In genomic region chr6:112773754-112774153, GRCm38 (mm10) we compare ENCODE assay signal across 28 mouse cellular contexts.
DNase-seq lines count a peak whose midpoint lies in the region; ATAC-seq and TF ChIP-seq lines count a peak whose summit lies in the region.
"Had no signal": no experiment of that assay in that cellular context is flagged by ENCODE, and none has a peak within 500 bp of the region (broad histone marks: within the 10 kb centered on the region; RNA-seq: fewer than 3 reads in every experiment).

No protein-coding gene starts in this region.

- no peak overlapping the region for H3K9ac ChIP-seq in midbrain, embryonic 12.5 days (replicated peaks)
- no peak overlapping the region for H3K9ac ChIP-seq in midbrain, postnatal 0 days (replicated peaks; ENCODE audit: low read length, poor library complexity, severe bottlenecking)
- H3K9ac ChIP-seq: embryonic facial prominence, embryonic 13.5 days; embryonic facial prominence, embryonic 15.5 days; forebrain, embryonic 12.5 days had no signal

- peak overlapping the region; percentile 36; the same call in 1 of the 2 replicates for H3K27ac ChIP-seq in layer of hippocampus, adult 2 months
- 0 out of 2 replicates have a peak overlapping the region, but pooled peaks have one; percentile 35 for H3K27ac ChIP-seq in midbrain, embryonic 12.5 days (replicated peaks)
- no peak overlapping the region for H3K27ac ChIP-seq in midbrain, postnatal 0 days (ENCODE audit: low read depth, low read length)
- H3K27ac ChIP-seq: embryonic facial prominence, embryonic 13.5 days; embryonic facial prominence, embryonic 15.5 days; forebrain, embryonic 10.5 days; forebrain, embryonic 12.5 days had no signal

- DNase-seq in layer of hippocampus, adult 2 months (ENCODE audit: low spot score in 2 of 2): no peak
- no peak for DNase-seq in layer of hippocampus, adult 11-12 months (ENCODE audit: low spot score)
- no peak for DNase-seq in midbrain, postnatal 0 days (ENCODE audit: low spot score)
- no peak for DNase-seq in frontal cortex, adult 2 months (ENCODE audit: extremely low spot score in 1 of 2, low spot score in 1 of 2)
- DNase-seq: adrenal gland, adult 8-10 months; adrenal gland, postnatal 14 days; adrenal gland, postnatal 36 days; B cell, adult 2 months; cerebellum, adult 11-12 months; cerebellum, adult 2 months; cerebellum, adult 9-10 months; cerebellum, postnatal 10 days; cerebellum, postnatal 25 days; embryo, embryonic 11 days had no signal

- no peak overlapping the region for H3K4me3 ChIP-seq in layer of hippocampus, adult 2 months
- H3K4me3 ChIP-seq in midbrain, embryonic 12.5 days: no peak overlapping the region
- no peak overlapping the region for H3K4me3 ChIP-seq in midbrain, postnatal 0 days (ENCODE audit: low read depth, low read length)
- H3K4me3 ChIP-seq: embryonic facial prominence, embryonic 13.5 days; embryonic facial prominence, embryonic 15.5 days; erythroblast, embryonic 14.5 days; forebrain, embryonic 10.5 days; forebrain, embryonic 12.5 days had no signal

- no peaks in the 10 kb centered on the region for H3K27me3 ChIP-seq in midbrain, embryonic 12.5 days
- no peaks in the 10 kb centered on the region for H3K27me3 ChIP-seq in midbrain, postnatal 0 days (ENCODE audit: insufficient read depth, low read length)
- H3K27me3 ChIP-seq: CH12.LX; embryonic facial prominence, embryonic 13.5 days; embryonic facial prominence, embryonic 15.5 days; forebrain, embryonic 12.5 days; Patski had no signal

- no peaks in the 10 kb centered on the region for H3K4me1 ChIP-seq in midbrain, embryonic 12.5 days
- no peaks in the 10 kb centered on the region for H3K4me1 ChIP-seq in midbrain, postnatal 0 days (ENCODE audit: insufficient read depth, low read length)
- H3K4me1 ChIP-seq: embryonic facial prominence, embryonic 13.5 days; embryonic facial prominence, embryonic 15.5 days; forebrain, embryonic 10.5 days; forebrain, embryonic 12.5 days had no signal

- H3K4me2 ChIP-seq in midbrain, embryonic 12.5 days (replicated peaks): no peak overlapping the region
- H3K4me2 ChIP-seq in midbrain, postnatal 0 days (ENCODE audit: low read depth, low read length, poor library complexity, severe bottlenecking): no peak overlapping the region
- H3K4me2 ChIP-seq: embryonic facial prominence, embryonic 13.5 days; embryonic facial prominence, embryonic 15.5 days; forebrain, embryonic 12.5 days had no signal

- TF ChIP-seq CTCF in layer of hippocampus, adult 2 months (conservative IDR thresholded peaks at IDR 0.05): no peak
- no peak for TF ChIP-seq CTCF in midbrain, postnatal 0 days (IDR thresholded peaks at IDR 0.05)

- H3K9me3 ChIP-seq in midbrain, embryonic 12.5 days: no peaks in the 10 kb centered on the region
- no peaks in the 10 kb centered on the region for H3K9me3 ChIP-seq in midbrain, postnatal 0 days (ENCODE audit: low read length)
- H3K9me3 ChIP-seq: embryonic facial prominence, embryonic 13.5 days; embryonic facial prominence, embryonic 15.5 days; forebrain, embryonic 10.5 days; forebrain, embryonic 12.5 days had no signal

- peaks cover 98% of the 10 kb centered on the region for H3K36me3 ChIP-seq in midbrain, embryonic 12.5 days
- H3K36me3 ChIP-seq in midbrain, postnatal 0 days (ENCODE audit: insufficient read depth, low read length): peaks cover 46% of the 10 kb centered on the region
- H3K36me3 ChIP-seq: G1E had no signal

- 0 out of 2 replicates have a peak, but pooled peaks have one; percentile 39 for ATAC-seq in midbrain, embryonic 12.5 days (ENCODE audit: low FRiP score, low read depth)
- ATAC-seq in midbrain, postnatal 0 days (ENCODE audit: low FRiP score): no peak
- ATAC-seq in megakaryocyte-erythroid progenitor cell, adult 5-6 weeks (replicated peaks; ENCODE audit: low FRiP score, low TSS enrichment, poor library complexity, severe bottlenecking): peak; percentile 57
- ATAC-seq: activated CD4-positive, CD25-positive, alpha-beta regulatory T cell, adult 4 months; CD4-positive, CD25-positive, alpha-beta regulatory T cell, adult 4 months; forebrain, embryonic 14.5 days; forebrain, embryonic 16.5 days; Patski had no signal

- 95% methylated on average over 7 of the region's 7 CpGs for WGBS in midbrain, embryonic 12.5 days
- WGBS in midbrain, postnatal 0 days: 90% methylated on average over 7 of the region's 7 CpGs
